Mouse (Mus musculus): ENCODE results near the gene Obox5. TPM values are rescaled to one million over a fixed set of nuclear protein-coding genes. Genes with fewer than 3 reads are reported as not detected.
"Not testable (repeated sequence)": the region's sequence is repeated elsewhere in the genome, so short reads cannot be mapped to it uniquely, and the experiment has no call there.

Gene Obox5
- not detected for total RNA-seq (2021)

DNA sequence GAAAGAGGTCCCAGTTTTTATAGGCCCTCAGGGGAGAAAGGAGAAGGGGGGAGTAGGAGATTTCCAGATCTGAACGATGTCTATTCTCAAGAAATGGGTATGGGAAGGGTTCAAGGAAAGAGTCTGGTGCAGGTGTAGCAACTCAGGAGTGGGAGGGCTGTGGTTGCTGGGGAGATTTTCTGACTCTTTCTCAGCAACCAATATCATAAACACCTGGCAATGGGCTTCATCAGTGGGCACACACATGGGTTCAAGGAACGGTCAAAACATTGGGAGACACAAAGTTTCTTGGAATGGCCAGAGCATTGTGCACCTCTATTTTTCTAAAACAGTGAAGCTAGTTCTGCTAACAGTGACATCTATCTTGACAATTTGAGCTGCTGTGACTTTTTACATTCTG lies at the start of gene Obox5:
TSS of gene Obox5 (plus strand) at position 301 of the 400 bp plus-strand sequence.
- DNase-seq = not testable (repeated sequence)

- not testable (repeated sequence) for DNase-seq
Measured at GRCm38 (mm10) chr7:15749296-15749695, 635 bp upstream of the Obox5 start.

Other genes with a start within 250 kb of the Obox5 start
- not detected for gene Obox3, start 110.2 kb upstream of the Obox5 start, total RNA-seq (2021)
- gene Obox6, start 89.5 kb downstream of the Obox5 start, total RNA-seq (2021) = not detected
- gene Crx, start 129.8 kb downstream of the Obox5 start, total RNA-seq (2021) = not detected
- gene Crxos, start 132.5 kb downstream of the Obox5 start, total RNA-seq (2021) = under 1 TPM in 1 of 2 experiments, not detected in 1; 0.18 TPM
- 1,000 to 10,000 TPM; 1,445 to 1,563 TPM for gene Selenow, start 172.3 kb downstream of the Obox5 start, total RNA-seq (2021)
- gene Nop53, start 195.9 kb downstream of the Obox5 start, total RNA-seq (2021) = 100 to 1,000 TPM; 112 to 113 TPM
- 1 to 10 TPM; 4.1 to 5.8 TPM for gene Ehd2, start 217.4 kb downstream of the Obox5 start, total RNA-seq (2021)